Mouse (Mus musculus) heart, postnatal 4 days (tissue): ENCODE measurements around the gene Kpna1. TPM values are rescaled to one million over a fixed set of nuclear protein-coding genes. Genes with fewer than 3 reads are reported as not detected.
A peak's percentile ranks its signal among the peaks of the same experiment; 100 is the strongest.
"Not testable (repeated sequence)": the region's sequence is repeated elsewhere in the genome, so short reads cannot be mapped to it uniquely, and the experiment has no call there.

Experiments used
- DNase-seq: peaks from one replicate; pipeline ENCODE4 v3.0.0; 2021
- total RNA-seq, 2 experiments: library from RNA; stranded (reverse); gene quantifications; 2 replicates each; pipeline ENCODE4 v1.2.3; 2021

The Kpna1 gene
- total RNA-seq, result 100 to 1,000 TPM; 105 to 108 TPM

- not testable (repeated sequence) for DNase-seq
Observed at GRCm38 (mm10) chr16:35978450-35978849, at the start of gene Kpna1. TSS of gene Kpna1 (plus strand) at chr16:35978750.

GRCm38 (mm10) chr16:35932179-35933055, 46.1 kb upstream of the Kpna1 start:
- no peak for DNase-seq

GRCm38 (mm10) chr16:35933181-35933580, 45.4 kb upstream of the Kpna1 start:
- DNase-seq, result no peak

- DNase-seq, result peak; percentile 59
Observed at GRCm38 (mm10) chr16:35938211-35939151, 40.1 kb upstream of the Kpna1 start, which contains the start of the genes Parp9 and Dtx3l. TSS of gene Parp9 (plus strand) at chr16:35938470. TSS of gene Dtx3l (minus strand) at chr16:35939151.

- DNase-seq, result no peak
Observed at GRCm38 (mm10) chr16:35939261-35939660, 39.3 kb upstream of the Kpna1 start.

GRCm38 (mm10) chr16:35939690-35940089, 38.9 kb upstream of the Kpna1 start:
- peak; percentile 88 for DNase-seq

GRCm38 (mm10) chr16:35941382-35941781, 37.2 kb upstream of the Kpna1 start:
- DNase-seq, result peak; percentile 31

GRCm38 (mm10) chr16:35949264-35949663, 29.3 kb upstream of the Kpna1 start:
- peak; percentile 73 for DNase-seq

GRCm38 (mm10) chr16:35951216-35951615, 27.3 kb upstream of the Kpna1 start:
- no peak for DNase-seq

GRCm38 (mm10) chr16:35952628-35953130, 25.9 kb upstream of the Kpna1 start:
- no peak for DNase-seq

- not testable (repeated sequence) for DNase-seq
Observed at GRCm38 (mm10) chr16:35965991-35966390, 12.6 kb upstream of the Kpna1 start.

GRCm38 (mm10) chr16:35966411-35967115, 12.0 kb upstream of the Kpna1 start:
- no peak for DNase-seq

GRCm38 (mm10) chr16:35967319-35967718, 11.2 kb upstream of the Kpna1 start:
- DNase-seq, result no peak

GRCm38 (mm10) chr16:35968149-35968548, 10.4 kb upstream of the Kpna1 start:
- DNase-seq, result no peak

- DNase-seq, result no peak
Observed at GRCm38 (mm10) chr16:35974021-35974420, 4.5 kb upstream of the Kpna1 start.

GRCm38 (mm10) chr16:35981363-35981821, 2.8 kb downstream of the Kpna1 start:
- peak; percentile 100 for DNase-seq

GRCm38 (mm10) chr16:35982506-35982901, 4.0 kb downstream of the Kpna1 start:
- no peak for DNase-seq

- DNase-seq, result peak; percentile 93
Observed at GRCm38 (mm10) chr16:35982902-35983516, 4.5 kb downstream of the Kpna1 start.

- DNase-seq, result peak; percentile 84
Observed at GRCm38 (mm10) chr16:35983517-35984101, 5.1 kb downstream of the Kpna1 start.

GRCm38 (mm10) chr16:35984471-35984870, 5.9 kb downstream of the Kpna1 start:
- DNase-seq, result no peak

- no peak for DNase-seq
Observed at GRCm38 (mm10) chr16:35987930-35988329, 9.4 kb downstream of the Kpna1 start.
